Mouse (Mus musculus): ENCODE results near the gene 4930505A04Rik. TPM values are rescaled to one million over a fixed set of nuclear protein-coding genes. Genes with fewer than 3 reads are reported as not detected.

Gene 4930505A04Rik
- polyA plus RNA-seq (2014; fragmentation: Illumina TruSeq; extraction: RNeasy Lipid Tissue Mini Kit (QIAGEN cat#74804); ENCODE audit: low read depth, low replicate concordance) = 1.8 TPM

DNA sequence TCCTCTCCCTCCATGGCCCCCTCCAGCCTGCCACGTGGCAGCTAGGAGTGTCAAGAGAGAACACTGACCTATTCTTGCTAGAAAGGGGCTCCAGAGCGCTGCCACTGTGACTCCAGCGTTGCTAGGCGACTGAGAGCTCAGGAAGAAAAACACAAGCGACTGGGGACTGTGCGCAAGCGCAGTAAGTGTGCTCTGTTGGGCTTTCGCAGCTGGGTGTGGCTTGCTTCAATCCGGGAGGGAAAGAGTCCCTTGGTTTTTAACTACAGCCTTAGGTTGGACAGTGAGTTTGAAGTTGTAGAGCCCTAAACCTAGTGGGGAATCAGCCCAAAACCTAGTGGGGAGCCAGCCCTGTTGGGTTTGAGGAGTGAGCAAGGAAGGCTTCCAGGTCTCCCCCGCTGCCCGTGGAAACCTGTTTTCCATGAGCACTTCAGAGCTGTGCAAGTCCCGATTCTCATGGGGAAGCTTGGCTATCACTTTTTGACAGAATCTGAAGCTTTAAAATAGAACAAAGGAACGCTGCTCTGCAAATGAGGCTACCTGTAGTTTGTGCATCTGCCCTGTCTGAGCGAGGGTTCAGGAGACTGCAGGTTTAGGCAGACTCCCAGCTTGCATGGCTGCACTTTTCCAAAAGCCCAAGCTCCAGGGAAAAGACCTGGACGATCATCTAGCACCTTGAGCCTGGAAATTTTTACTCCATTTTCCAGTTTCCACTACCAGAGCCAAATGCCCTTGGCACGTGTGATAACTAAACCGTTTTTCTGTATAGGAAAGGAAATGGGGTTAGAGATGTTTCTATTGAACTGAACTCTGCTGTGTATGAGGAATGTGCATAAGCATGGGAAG, at the start of gene 4930505A04Rik:
TSS of gene 4930505A04Rik (minus strand) at position 77 of the 843 bp plus-strand sequence.

Other genes with a start within 250 kb of the 4930505A04Rik start
- 257 TPM for gene Sptbn1, start 203.7 kb downstream of the 4930505A04Rik start, polyA plus RNA-seq (2014; fragmentation: Illumina TruSeq; extraction: RNeasy Lipid Tissue Mini Kit (QIAGEN cat#74804); ENCODE audit: low read depth, low replicate concordance)
- 52.3 TPM for gene Acyp2, start 177.8 kb upstream of the 4930505A04Rik start, polyA plus RNA-seq (2014; fragmentation: Illumina TruSeq; extraction: RNeasy Lipid Tissue Mini Kit (QIAGEN cat#74804); ENCODE audit: low read depth, low replicate concordance)